Mouse (Mus musculus) midbrain, embryonic 16.5 days (tissue): ENCODE data around the gene Efcab14. TPM values are rescaled to one million over a fixed set of nuclear protein-coding genes. Genes with fewer than 3 reads are reported as not detected.

Experiments used
- ATAC-seq: fragments of 200-750 bp; cut with Nextera tagmentation; 2 replicates; pipeline ENCODE4 v1.8.0; 2017; ENCODE audit warnings: moderate TSS enrichment
- H3K27ac ChIP-seq: fragments of 300-500 bp; sonication (generic); 2 replicates; pipeline ENCODE4 v1.5.1; 2014; ENCODE audit warnings: mild to moderate bottlenecking, low read length, mixed read lengths
- H3K27me3 ChIP-seq: fragments of 300-500 bp; sonication (generic); 2 replicates; pipeline ENCODE4 v1.6.1; 2014; ENCODE audit warnings: low read depth, low read length, mixed read lengths; ENCODE audit not compliant: control insufficient read depth, insufficient read depth
- H3K36me3 ChIP-seq: fragments of 300-500 bp; sonication (generic); 2 replicates; pipeline ENCODE4 v1.6.1; 2014; ENCODE audit warnings: mild to moderate bottlenecking, low read length, moderate library complexity, mixed read lengths; ENCODE audit not compliant: control insufficient read depth, insufficient read depth
- H3K4me1 ChIP-seq: fragments of 300-500 bp; sonication (generic); 2 replicates; pipeline ENCODE4 v1.6.1; 2014; ENCODE audit warnings: mild to moderate bottlenecking, low read length, mixed read lengths; ENCODE audit not compliant: control insufficient read depth, insufficient read depth
- H3K4me2 ChIP-seq: fragments of 300-500 bp; sonication (generic); 2 replicates; pipeline ENCODE4 v1.6.1; 2014; ENCODE audit warnings: mild to moderate bottlenecking, low read length, mixed read lengths
- H3K4me3 ChIP-seq: fragments of 300-500 bp; sonication (generic); 2 replicates; pipeline ENCODE4 v1.5.1; 2014; ENCODE audit warnings: low read depth, mild to moderate bottlenecking, low read length, moderate library complexity, mixed read lengths
- H3K9ac ChIP-seq: fragments of 300-500 bp; sonication (generic); 2 replicates; pipeline ENCODE4 v1.6.1; 2014; ENCODE audit warnings: low read depth, low read length, mixed read lengths
- H3K9me3 ChIP-seq: fragments of 300-500 bp; sonication (generic); replicated peaks from 2 replicates; pipeline ENCODE4 v1.6.1; 2014; ENCODE audit warnings: mild to moderate bottlenecking, low read length, mixed read lengths; ENCODE audit not compliant: control insufficient read depth, poor library complexity, severe bottlenecking
- WGBS: fragments of 180-500 bp; shearing (Covaris S2); extraction: QIAGEN DNeasy Blood & Tissue Kit; methylation state at CpG from one replicate; pipeline ENCODE4 v1.1.7; 2014; 5-methylcytosine and 5-hydroxymethylcytosine counted together
- polyA plus RNA-seq: library from polyadenylated mRNA; unstranded; fragments of >200 nt; fragmentation: Nextera tagmentation; extraction: Ambion mirVana; gene quantifications from 2 replicates; pipeline ENCODE4 v1.2.1, GENCODE M21; 2015

Efcab14 gene
- polyA plus RNA-seq, 1 experiment from 2014 or later, result 17.6 TPM

- WGBS, result under 1% methylated on average over 69 of the region's 69 CpGs
- peak; percentile 95 for ATAC-seq
- peaks cover 3% of the 10 kb centered on the region; the same call in 1 of the 2 replicates for H3K36me3 ChIP-seq
- H3K4me1 ChIP-seq, result peaks cover 14% of the 10 kb centered on the region
- peak within 1 kb of the TSS; percentile 67 for H3K27ac ChIP-seq
- no peaks in the 10 kb centered on the region for H3K9me3 ChIP-seq
- no peaks in the 10 kb centered on the region for H3K27me3 ChIP-seq
- peak within 1 kb of the TSS; percentile 60 for H3K4me2 ChIP-seq
- peak within 1 kb of the TSS; percentile 73 for H3K4me3 ChIP-seq
- H3K9ac ChIP-seq, result peak within 1 kb of the TSS; percentile 76
These were observed 47.4 kb downstream of the Efcab14 start, which contains the start of gene Atpaf1 for GRCm38 (mm10) chr4:115784769-115785510. Gene Atpaf1, plus strand, starts transcription at chr4:115784812.

GRCm38 (mm10) chr4:115785511-115786034 is 48.0 kb downstream of the Efcab14 start:
- H3K4me3 ChIP-seq, result peak overlapping the region; percentile 73
- H3K9ac ChIP-seq, result peak overlapping the region; percentile 76
- 59% methylated on average over 7 of the region's 7 CpGs for WGBS
- ATAC-seq, result peak; percentile 23; the same call in 1 of the 2 replicates
- peak overlapping the region; percentile 60 for H3K4me2 ChIP-seq
- no peaks in the 10 kb centered on the region for H3K27me3 ChIP-seq
- peaks cover 3% of the 10 kb centered on the region; the same call in 1 of the 2 replicates for H3K36me3 ChIP-seq
- H3K4me1 ChIP-seq, result peaks cover 14% of the 10 kb centered on the region
- H3K9me3 ChIP-seq, result no peaks in the 10 kb centered on the region
- H3K27ac ChIP-seq, result no peak overlapping the region

GRCm38 (mm10) chr4:115790864-115791263 is 53.3 kb downstream of the Efcab14 start:
- 83% methylated on average over 3 of the region's 3 CpGs for WGBS
- Histone ChIP-seq H3K9me3 (no peaks in the 10 kb centered on the region), H3K27ac (no peak overlapping the region), H3K4me3 (no peak overlapping the region), H3K4me1 (peaks cover 2% of the 10 kb centered on the region), H3K27me3 (no peaks in the 10 kb centered on the region), H3K4me2 (no peak overlapping the region), H3K9ac (no peak overlapping the region), H3K36me3 (peaks cover 18% of the 10 kb centered on the region)
- ATAC-seq, result no peak

- peaks cover 34% of the 10 kb centered on the region for H3K36me3 ChIP-seq
- 98% methylated on average over 3 of the region's 3 CpGs for WGBS
These were observed 57.8 kb downstream of the Efcab14 start for GRCm38 (mm10) chr4:115795360-115795759.

GRCm38 (mm10) chr4:115799981-115800380 is 62.4 kb downstream of the Efcab14 start:
- Histone ChIP-seq H3K9me3 (no peaks in the 10 kb centered on the region), H3K27ac (no peak overlapping the region), H3K4me3 (no peak overlapping the region), H3K4me1 (no peaks in the 10 kb centered on the region), H3K9ac (no peak overlapping the region), H3K36me3 (peaks cover 33% of the 10 kb centered on the region), H3K27me3 (no peaks in the 10 kb centered on the region), H3K4me2 (no peak overlapping the region)
- ATAC-seq, result no peak
- 75% methylated on average over 3 of the region's 3 CpGs for WGBS

More at GRCm38 (mm10) chr4:115795360-115795759, 57.8 kb downstream of the Efcab14 start:
- Histone ChIP-seq H3K4me2 (no peak overlapping the region), H3K4me1 (no peaks in the 10 kb centered on the region), H3K9ac (no peak overlapping the region), H3K9me3 (no peaks in the 10 kb centered on the region), H3K4me3 (no peak overlapping the region), H3K27ac (no peak overlapping the region), H3K27me3 (no peaks in the 10 kb centered on the region)
- no peak for ATAC-seq

GRCm38 (mm10) chr4:115812326-115812725 is 74.8 kb downstream of the Efcab14 start:
- no peak overlapping the region for H3K4me3 ChIP-seq
- WGBS, result 74% methylated on average over 4 of the region's 4 CpGs
- H3K27me3 ChIP-seq, result no peaks in the 10 kb centered on the region
- no peak overlapping the region for H3K27ac ChIP-seq
- no peaks in the 10 kb centered on the region for H3K9me3 ChIP-seq
- H3K9ac ChIP-seq, result no peak overlapping the region
- no peak overlapping the region for H3K4me2 ChIP-seq
- no peaks in the 10 kb centered on the region for H3K4me1 ChIP-seq
- 0 out of 2 replicates have a peak, but pooled peaks cover 14% of the 10 kb centered on the region for H3K36me3 ChIP-seq
- ATAC-seq, result no peak

GRCm38 (mm10) chr4:115815606-115816005 is 78.1 kb downstream of the Efcab14 start:
- WGBS, result 91% methylated on average over 5 of the region's 5 CpGs
- H3K4me3 ChIP-seq, result no peak overlapping the region
- no peak overlapping the region for H3K4me2 ChIP-seq
- ATAC-seq, result no peak
- H3K27me3 ChIP-seq, result no peaks in the 10 kb centered on the region
- no peak overlapping the region for H3K27ac ChIP-seq
- no peaks in the 10 kb centered on the region for H3K4me1 ChIP-seq
- H3K36me3 ChIP-seq, result 0 out of 2 replicates have a peak, but pooled peaks cover 14% of the 10 kb centered on the region
- no peaks in the 10 kb centered on the region for H3K9me3 ChIP-seq
- no peak overlapping the region for H3K9ac ChIP-seq

- Histone ChIP-seq H3K4me1 (no peaks in the 10 kb centered on the region), H3K27ac (no peak overlapping the region), H3K4me2 (no peak overlapping the region), H3K9me3 (no peaks in the 10 kb centered on the region), H3K4me3 (no peak overlapping the region), H3K36me3 (0 out of 2 replicates have a peak, but pooled peaks cover 6% of the 10 kb centered on the region), H3K27me3 (no peaks in the 10 kb centered on the region), H3K9ac (no peak overlapping the region)
- ATAC-seq, result no peak
- WGBS, result 85% methylated on average over 3 of the region's 3 CpGs
These were observed 82.7 kb downstream of the Efcab14 start for GRCm38 (mm10) chr4:115820199-115820598.

- no peak overlapping the region for H3K27ac ChIP-seq
- no peak overlapping the region for H3K4me2 ChIP-seq
- H3K9ac ChIP-seq, result no peak overlapping the region
- no peak for ATAC-seq
- 77% methylated on average over 3 of the region's 3 CpGs for WGBS
- H3K4me3 ChIP-seq, result no peak overlapping the region
- no peaks in the 10 kb centered on the region for H3K9me3 ChIP-seq
- no peaks in the 10 kb centered on the region for H3K27me3 ChIP-seq
- H3K36me3 ChIP-seq, result no peaks in the 10 kb centered on the region
- no peaks in the 10 kb centered on the region for H3K4me1 ChIP-seq
These were observed 83.4 kb downstream of the Efcab14 start for GRCm38 (mm10) chr4:115820944-115821343.
